Mouse (Mus musculus) liver, adult 2 months (tissue): ENCODE data around the gene Col18a1.

Source experiments
- CTCF ChIP-seq: fragments of 200-500 bp; IDR thresholded peaks from 2 replicates; pipeline ENCODE4 v1.5.1; 2011; ENCODE audit warnings: low read depth, low read length, control low read depth
- POLR2A ChIP-seq: fragments of 200-500 bp; IDR thresholded peaks from 2 replicates; pipeline ENCODE4 v1.6.1; 2011; ENCODE audit warnings: low read length, control low read depth; ENCODE audit not compliant: insufficient read depth; ENCODE audit errors: extremely low read depth

DNA sequence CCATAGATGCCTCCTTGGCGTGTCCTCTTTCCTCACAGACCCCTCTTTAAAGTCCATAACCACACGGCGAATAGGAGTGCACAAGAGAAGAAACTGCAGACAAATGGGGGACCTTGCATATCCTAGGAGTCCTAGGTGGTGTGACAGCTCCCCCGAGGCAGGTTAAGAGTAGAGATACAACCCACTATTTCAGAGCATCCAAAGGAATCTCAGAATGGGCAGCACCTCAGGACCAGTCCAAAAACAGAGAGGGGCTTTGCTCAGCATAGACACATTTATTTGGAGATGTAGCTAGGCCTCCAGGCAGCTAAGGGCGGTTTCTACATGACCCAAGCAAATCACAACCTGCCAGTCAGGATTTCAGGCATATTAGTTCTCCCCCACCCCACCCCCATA is 2.3 kb downstream of the Col18a1 start:
- TF ChIP-seq POLR2A = no peak
- no peak for TF ChIP-seq CTCF
